Mouse (Mus musculus) megakaryocyte-erythroid progenitor cell, adult 5-6 weeks (primary cell): ENCODE results near the gene Tra2a. TPM values are rescaled to one million over a fixed set of nuclear protein-coding genes. Genes with fewer than 3 reads are reported as not detected.

Experiments
- ATAC-seq: replicated peaks from 2 replicates; pipeline ENCODE4 v1.8.0; 2016; ENCODE audit warnings: mild to moderate bottlenecking, inconsistent platforms; ENCODE audit not compliant: severe bottlenecking, poor library complexity, low FRiP score, low TSS enrichment
- total RNA-seq, 2 experiments: library from RNA; stranded (forward) in 1 of 2; stranded (reverse) in 1 of 2; fragments of 200-1000, 215-1000 nt in 1 of 2; fragments of >200 nt in 1 of 2; fragmentation: Nextera tagmentation in 1 of 2; gene quantifications; 2 replicates each; pipeline ENCODE4 v1.2.3; 2014 to 2017

Gene Tra2a
- total RNA-seq, 2 experiments from 2014 or later: 193 to 198 TPM

GRCm38 (mm10) chr6:49214086-49214927 lies 49.5 kb downstream of the Tra2a start:
- ATAC-seq: no peak

- ATAC-seq: no peak
Measured at GRCm38 (mm10) chr6:49213581-49214085, 50.2 kb downstream of the Tra2a start.

DNA sequence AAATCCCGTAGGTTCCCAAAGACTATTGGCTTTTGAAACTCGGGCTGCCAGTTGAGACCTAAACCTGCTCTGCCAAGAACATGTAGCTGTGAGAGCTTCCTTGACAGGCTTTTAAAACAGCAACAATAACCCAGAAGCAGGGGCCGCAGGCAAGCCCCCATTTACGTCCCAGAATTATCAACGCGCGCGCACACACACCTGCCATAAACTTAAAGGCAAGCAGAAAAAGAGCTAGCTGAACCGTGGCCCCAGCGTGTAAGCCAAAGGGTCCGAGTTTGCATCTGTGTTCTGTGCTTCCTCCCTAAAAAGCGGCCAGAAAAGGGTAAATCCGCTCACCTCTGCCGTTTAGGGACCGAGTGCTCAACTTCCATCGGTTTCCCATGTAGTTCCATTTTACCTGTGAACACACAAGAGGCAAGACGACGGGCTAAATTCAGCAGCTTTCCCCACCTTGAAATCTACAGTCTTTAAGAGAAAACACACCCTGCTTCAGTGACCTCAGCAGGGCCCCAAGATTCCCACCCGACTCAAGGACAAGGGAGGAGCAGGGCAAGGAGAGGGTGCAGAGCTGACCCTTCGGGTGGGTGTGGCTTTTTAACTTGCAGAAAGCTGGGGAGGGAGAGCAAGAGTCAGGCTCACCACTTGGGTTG lies 50.8 kb downstream of the Tra2a start:
- no peak for ATAC-seq

DNA sequence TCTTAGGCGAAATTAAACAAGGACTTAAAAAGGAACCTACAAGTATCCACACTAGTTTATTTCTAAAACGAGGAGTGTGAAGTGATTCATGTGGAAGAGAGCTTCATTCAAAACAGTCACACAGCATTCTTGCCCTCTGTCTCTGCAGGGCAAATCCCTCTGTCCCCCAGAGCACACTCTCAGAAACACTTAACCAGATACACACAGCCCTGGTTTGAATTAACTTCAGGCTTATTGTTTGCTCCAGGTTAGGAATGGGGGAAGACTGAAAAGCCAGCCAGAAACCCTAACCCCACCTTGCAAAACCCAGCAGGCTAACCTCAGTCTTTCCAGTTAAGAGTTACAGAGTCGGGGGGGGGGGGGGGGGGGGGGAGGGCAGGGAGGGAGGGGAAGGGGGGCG lies 51.7 kb downstream of the Tra2a start:
- no peak for ATAC-seq

- no peak for ATAC-seq
Measured at GRCm38 (mm10) chr6:49211596-49211995, 52.2 kb downstream of the Tra2a start.

- ATAC-seq: no peak
Measured at GRCm38 (mm10) chr6:49209881-49210854, 53.7 kb downstream of the Tra2a start.

GRCm38 (mm10) chr6:49208935-49209334 lies 54.9 kb downstream of the Tra2a start:
- peak; percentile 66 for ATAC-seq

- ATAC-seq: no peak
Measured at GRCm38 (mm10) chr6:49208297-49208930, 55.4 kb downstream of the Tra2a start.

DNA sequence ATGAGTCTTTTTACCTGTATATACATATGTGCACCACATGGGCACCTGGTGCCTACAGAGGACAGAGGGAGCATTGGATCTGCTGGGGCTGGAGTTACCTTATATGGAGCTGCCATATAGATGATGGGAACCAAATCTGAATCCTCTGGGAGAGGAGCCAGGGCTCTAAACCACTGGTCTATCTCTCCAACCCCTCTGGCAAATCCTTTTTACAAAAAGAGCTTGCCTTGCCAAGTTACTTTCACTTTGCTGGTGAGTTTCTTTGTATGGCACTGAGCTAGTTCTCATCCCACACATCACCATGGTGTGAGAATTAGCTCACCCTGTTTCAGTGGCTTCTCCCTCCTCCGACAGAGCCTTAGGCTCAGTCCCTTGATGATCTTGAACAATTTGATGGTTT lies 57.4 kb downstream of the Tra2a start:
- ATAC-seq: no peak

- ATAC-seq: no peak
Measured at GRCm38 (mm10) chr6:49195188-49195587, 68.6 kb downstream of the Tra2a start.

GRCm38 (mm10) chr6:49194536-49194935 lies 69.3 kb downstream of the Tra2a start:
- ATAC-seq: no peak

Other genes starting within 250 kb of the Tra2a start
- gene Gpnmb, start 227.5 kb downstream of the Tra2a start, total RNA-seq (2014; fragmentation: Nextera tagmentation): not detected in 2 replicates
- gene Gpnmb, start 227.5 kb downstream of the Tra2a start, total RNA-seq (2017): not detected in 2 replicates
- gene Malsu1, start 190.2 kb downstream of the Tra2a start, total RNA-seq (2014; fragmentation: Nextera tagmentation): 20.5 and 32.3 TPM in 2 replicates
- gene Malsu1, start 190.2 kb downstream of the Tra2a start, total RNA-seq (2017): 7.7 and 37.2 TPM in 2 replicates
- 0.17 TPM in 1 of 2 replicates, not detected in the other for gene Igf2bp3, start 49.1 kb downstream of the Tra2a start, total RNA-seq (2014; fragmentation: Nextera tagmentation)
- gene Igf2bp3, start 49.1 kb downstream of the Tra2a start, total RNA-seq (2017): not detected in 2 replicates
- 0.70 and 3.1 TPM in 2 replicates for gene Ccdc126, start 55.2 kb upstream of the Tra2a start, total RNA-seq (2014; fragmentation: Nextera tagmentation)
- gene Ccdc126, start 55.2 kb upstream of the Tra2a start, total RNA-seq (2017): 0.94 and 2.1 TPM in 2 replicates
- gene Fam221a, start 103.7 kb upstream of the Tra2a start, total RNA-seq (2014; fragmentation: Nextera tagmentation): 6.6 and 7.5 TPM in 2 replicates
- gene Fam221a, start 103.7 kb upstream of the Tra2a start, total RNA-seq (2017): 1.2 and 2.0 TPM in 2 replicates
- gene Stk31, start 131.6 kb upstream of the Tra2a start, total RNA-seq (2014; fragmentation: Nextera tagmentation): not detected in 2 replicates
- gene Stk31, start 131.6 kb upstream of the Tra2a start, total RNA-seq (2017): not detected in 2 replicates